Mouse (Mus musculus): ENCODE measurements around the gene Hhat. TPM values are rescaled to one million over a fixed set of nuclear protein-coding genes. Genes with fewer than 3 reads are reported as not detected.
A peak's percentile ranks its signal among the peaks of the same experiment; 100 is the strongest.

Gene Hhat
- polyA plus RNA-seq (2012; rRNA removed) (10.0 and 15.5 TPM in 2 replicates), polyA plus RNA-seq (2014; fragmentation: Nextera tagmentation; extraction: Ambion mirVana) (12.6 and 14.7 TPM in 2 replicates)

DNA sequence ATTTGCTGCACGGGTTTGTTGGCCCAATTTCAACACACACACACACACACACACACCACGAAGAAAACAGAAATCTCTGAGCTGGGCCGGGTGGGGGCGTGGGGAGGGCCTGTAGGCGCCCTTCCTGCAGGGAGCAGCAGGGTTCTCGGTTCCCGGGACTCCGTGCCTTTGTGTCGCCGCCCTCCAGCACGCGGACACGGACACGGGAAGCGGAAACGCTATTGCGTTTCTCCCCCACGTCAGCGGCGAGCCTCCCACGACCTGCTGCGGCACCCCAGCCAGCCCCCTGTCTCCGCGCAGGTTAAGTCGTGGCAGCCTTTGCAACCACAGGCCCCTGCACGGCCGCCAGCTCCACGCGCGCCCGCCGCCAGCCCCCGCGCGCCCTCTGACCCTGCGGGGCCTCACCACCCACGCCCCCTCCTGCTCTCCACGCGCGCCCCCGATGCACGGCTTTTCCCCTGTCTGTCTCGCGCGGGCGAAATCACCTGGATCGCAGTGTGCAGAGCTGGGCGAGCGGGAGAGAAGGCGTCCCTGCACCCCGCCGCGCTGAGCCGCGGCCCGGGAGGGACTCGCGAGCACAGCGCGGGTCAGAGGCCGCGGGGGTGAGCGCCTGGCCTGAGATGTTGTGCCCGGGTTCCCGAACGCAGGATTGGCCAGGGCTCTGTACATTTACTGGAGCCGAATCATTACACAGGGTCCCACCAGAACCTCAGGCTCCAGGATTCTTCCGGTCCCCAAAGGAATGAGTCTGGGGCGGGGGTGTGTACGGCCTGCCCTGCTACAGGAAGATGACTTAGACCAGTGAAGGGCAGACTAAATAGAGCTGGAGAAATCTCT is at the start of gene Hhat:
TSS of gene Hhat (minus strand) at position 729 of the 837 bp plus-strand sequence.
- ATAC-seq (ENCODE audit: low FRiP score, low read depth) (peak; percentile 82), DNase-seq (ENCODE audit: low spot score) (no peak)
- 1% methylated on average over 59 of the region's 70 CpGs for WGBS
- H3K36me3 ChIP-seq (ENCODE audit: control insufficient read depth, insufficient read depth, low read length) = no peaks in the 10 kb centered on the region
- no peaks in the 10 kb centered on the region for H3K27me3 ChIP-seq (ENCODE audit: control insufficient read depth, insufficient read depth, low read length)
- peak within 1 kb of the TSS; percentile 81 for H3K4me2 ChIP-seq (replicated peaks; ENCODE audit: low read depth, low read length, severe bottlenecking)
- TF ChIP-seq POLR2A (IDR thresholded peaks at IDR 0.05; ENCODE audit: borderline replicate concordance, extremely low read depth, insufficient read depth, insufficient read length) = 0 out of 2 replicates have a peak, but pooled peaks have one; percentile 26
- H3K27ac ChIP-seq (replicated peaks; ENCODE audit: low read depth, low read length) = peak within 1 kb of the TSS; percentile 94
- H3K9me3 ChIP-seq (ENCODE audit: control insufficient read depth, low read length) = no peaks in the 10 kb centered on the region
- H3K4me3 ChIP-seq (replicated peaks; ENCODE audit: low read length) = peak within 1 kb of the TSS; percentile 57
- H3K9ac ChIP-seq (ENCODE audit: low read depth, low read length, severe bottlenecking) = peak within 1 kb of the TSS; percentile 88
- H3K4me1 ChIP-seq (ENCODE audit: control insufficient read depth, insufficient read depth, low read length) = peaks cover 19% of the 10 kb centered on the region

DNA sequence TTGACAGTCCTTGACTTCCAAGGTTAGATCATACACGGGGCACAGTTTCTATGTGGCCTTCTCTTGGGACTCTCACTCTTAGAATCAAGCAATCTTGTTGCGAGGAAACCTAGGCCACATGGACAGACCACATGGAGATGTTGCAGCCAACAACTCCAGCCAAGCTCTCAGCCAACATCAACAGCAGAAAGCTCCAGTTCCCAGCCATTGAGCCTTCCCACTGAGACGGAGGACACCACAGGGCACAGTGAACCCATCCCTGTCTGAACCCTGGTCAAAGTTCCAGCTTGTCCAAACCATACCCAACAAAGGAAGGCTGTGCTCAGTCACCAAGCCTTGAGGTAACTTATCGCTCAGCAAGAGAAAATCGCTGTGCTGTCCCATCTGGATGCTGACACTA is 47.3 kb upstream of the Hhat start:
- ATAC-seq (ENCODE audit: low FRiP score, low read depth) = no peak
- H3K4me3 ChIP-seq (replicated peaks; ENCODE audit: low read length) = no peak overlapping the region
- no peak overlapping the region for H3K4me2 ChIP-seq (replicated peaks; ENCODE audit: low read depth, low read length, severe bottlenecking)
- no peak overlapping the region for H3K27ac ChIP-seq (replicated peaks; ENCODE audit: low read depth, low read length)
- no peak overlapping the region for H3K9ac ChIP-seq (ENCODE audit: low read depth, low read length, severe bottlenecking)
- H3K36me3 ChIP-seq (ENCODE audit: control insufficient read depth, insufficient read depth, low read length) = no peaks in the 10 kb centered on the region
- 89% methylated on average over 5 of the region's 5 CpGs for WGBS
- peaks cover 41% of the 10 kb centered on the region for H3K4me1 ChIP-seq (ENCODE audit: control insufficient read depth, insufficient read depth, low read length)
- H3K9me3 ChIP-seq (ENCODE audit: control insufficient read depth, low read length) = no peaks in the 10 kb centered on the region
- no peaks in the 10 kb centered on the region for H3K27me3 ChIP-seq (ENCODE audit: control insufficient read depth, insufficient read depth, low read length)
- TF ChIP-seq POLR2A (IDR thresholded peaks at IDR 0.05; ENCODE audit: borderline replicate concordance, extremely low read depth, insufficient read depth, insufficient read length) = no peak
- no peak for DNase-seq (ENCODE audit: low spot score)

- no peaks in the 10 kb centered on the region for H3K36me3 ChIP-seq (ENCODE audit: control insufficient read depth, insufficient read depth, low read length)
- DNase-seq (ENCODE audit: low spot score) (no peak), ATAC-seq (ENCODE audit: low FRiP score, low read depth) (no peak)
- no peak overlapping the region for H3K4me2 ChIP-seq (replicated peaks; ENCODE audit: low read depth, low read length, severe bottlenecking)
- peaks cover 22% of the 10 kb centered on the region for H3K4me1 ChIP-seq (ENCODE audit: control insufficient read depth, insufficient read depth, low read length)
- H3K4me3 ChIP-seq (replicated peaks; ENCODE audit: low read length) = no peak overlapping the region
- H3K27me3 ChIP-seq (ENCODE audit: control insufficient read depth, insufficient read depth, low read length) = no peaks in the 10 kb centered on the region
- no peak overlapping the region for H3K9ac ChIP-seq (ENCODE audit: low read depth, low read length, severe bottlenecking)
- 17% methylated on average over 2 of the region's 2 CpGs for WGBS
- no peak for TF ChIP-seq POLR2A (IDR thresholded peaks at IDR 0.05; ENCODE audit: borderline replicate concordance, extremely low read depth, insufficient read depth, insufficient read length)
- no peaks in the 10 kb centered on the region for H3K9me3 ChIP-seq (ENCODE audit: control insufficient read depth, low read length)
- 0 out of 2 replicates have a peak overlapping the region, but pooled peaks have one; percentile 11 for H3K27ac ChIP-seq (replicated peaks; ENCODE audit: low read depth, low read length)
These were observed 44.8 kb upstream of the Hhat start for GRCm38 (mm10) chr1:192815789-192816188.

DNA sequence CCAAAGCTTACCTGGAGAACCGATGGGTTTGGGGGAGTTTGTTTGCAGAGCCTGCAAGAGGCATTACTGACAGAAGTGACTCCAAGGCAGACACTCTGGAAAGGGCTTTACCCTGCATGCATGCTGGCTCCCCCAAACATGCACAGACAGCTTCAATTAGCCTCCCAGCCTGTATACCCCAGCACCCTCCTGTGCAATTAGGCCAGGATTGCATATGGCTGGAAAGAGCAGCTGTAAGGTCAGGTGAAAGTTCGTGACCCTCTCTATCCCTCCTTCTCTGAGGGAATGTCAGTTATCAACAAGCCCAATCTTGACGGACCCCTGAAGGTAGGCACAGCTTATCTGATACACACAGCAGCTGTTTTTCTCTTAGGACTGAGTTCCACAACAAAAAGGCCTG is 43.7 kb upstream of the Hhat start:
- no peak for ATAC-seq (ENCODE audit: low FRiP score, low read depth)
- Histone ChIP-seq H3K27me3 (ENCODE audit: control insufficient read depth, insufficient read depth, low read length) (no peaks in the 10 kb centered on the region), H3K9ac (ENCODE audit: low read depth, low read length, severe bottlenecking) (no peak overlapping the region), H3K27ac (replicated peaks; ENCODE audit: low read depth, low read length) (peak overlapping the region; percentile 11; the same call in 1 of the 2 replicates), H3K4me3 (replicated peaks; ENCODE audit: low read length) (no peak overlapping the region), H3K4me2 (replicated peaks; ENCODE audit: low read depth, low read length, severe bottlenecking) (no peak overlapping the region), H3K9me3 (ENCODE audit: control insufficient read depth, low read length) (no peaks in the 10 kb centered on the region), H3K36me3 (ENCODE audit: control insufficient read depth, insufficient read depth, low read length) (no peaks in the 10 kb centered on the region), H3K4me1 (ENCODE audit: control insufficient read depth, insufficient read depth, low read length) (peaks cover 22% of the 10 kb centered on the region)
- DNase-seq (ENCODE audit: low spot score) = no peak
- WGBS = 24% methylated on average over 3 of the region's 3 CpGs
- TF ChIP-seq POLR2A (IDR thresholded peaks at IDR 0.05; ENCODE audit: borderline replicate concordance, extremely low read depth, insufficient read depth, insufficient read length) = no peak

- Histone ChIP-seq H3K27me3 (ENCODE audit: control insufficient read depth, insufficient read depth, low read length) (no peaks in the 10 kb centered on the region), H3K36me3 (ENCODE audit: control insufficient read depth, insufficient read depth, low read length) (no peaks in the 10 kb centered on the region), H3K4me3 (replicated peaks; ENCODE audit: low read length) (no peak overlapping the region), H3K9me3 (ENCODE audit: control insufficient read depth, low read length) (no peaks in the 10 kb centered on the region), H3K4me2 (replicated peaks; ENCODE audit: low read depth, low read length, severe bottlenecking) (no peak overlapping the region), H3K4me1 (ENCODE audit: control insufficient read depth, insufficient read depth, low read length) (peaks cover 34% of the 10 kb centered on the region), H3K9ac (ENCODE audit: low read depth, low read length, severe bottlenecking) (no peak overlapping the region), H3K27ac (replicated peaks; ENCODE audit: low read depth, low read length) (no peak overlapping the region)
- ATAC-seq (ENCODE audit: low FRiP score, low read depth) = no peak
- WGBS = 90% methylated on average over 9 of the region's 9 CpGs
- no peak for TF ChIP-seq POLR2A (IDR thresholded peaks at IDR 0.05; ENCODE audit: borderline replicate concordance, extremely low read depth, insufficient read depth, insufficient read length)
- no peak for DNase-seq (ENCODE audit: low spot score)
These were observed 41.7 kb upstream of the Hhat start for GRCm38 (mm10) chr1:192812758-192813157.
